Mouse (Mus musculus) stomach, postnatal 0 days (tissue): Measurements from ENCODE around the gene Pacsin3.

Experiments
- CTCF ChIP-seq: IDR thresholded peaks from 2 replicates; pipeline ENCODE4 v1.5.1; 2016; ENCODE audit warnings: antibody characterized with exemption, low read depth, mild to moderate bottlenecking, moderate library complexity
- EP300 ChIP-seq: optimal IDR thresholded peaks from 2 replicates; pipeline ENCODE3; 2016; ENCODE audit warnings: antibody characterized with exemption

GRCm38 (mm10) chr2:91256256-91257125 lies 737 bp downstream of the Pacsin3 start:
- TF ChIP-seq CTCF (no peak; the same call in 1 of the 2 replicates), EP300 (no peak)
